Mouse (Mus musculus): Measurements from ENCODE around the gene Gm20388.

DNA sequence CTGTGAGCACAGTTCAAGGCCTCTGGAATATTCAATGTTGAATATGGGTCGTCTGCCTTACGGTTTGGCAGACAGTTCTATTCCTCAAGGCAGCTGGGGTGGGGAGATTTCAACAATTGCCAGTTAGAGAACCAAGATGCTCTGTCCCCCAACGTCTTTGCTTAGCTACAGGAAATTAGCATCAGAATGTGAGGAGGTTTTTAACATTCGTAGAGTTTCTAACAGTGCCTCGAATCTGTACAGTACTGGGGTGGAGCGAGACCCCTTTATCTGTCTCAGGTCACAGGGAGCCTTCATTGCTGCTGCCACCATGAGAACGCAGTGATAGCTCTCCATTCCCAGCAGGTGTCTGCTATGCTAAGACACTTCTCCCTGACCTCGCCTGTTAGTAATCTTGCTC lies 3465.5 kb downstream of the Gm20388 start:
- no peak for TF ChIP-seq ZNF384 (IDR thresholded peaks at IDR 0.05; ENCODE audit: low read depth, low read length)
- no peak for TF ChIP-seq HCFC1 (IDR thresholded peaks at IDR 0.05; ENCODE audit: borderline replicate concordance, insufficient read depth, low read length)
- no peak for TF ChIP-seq CHD2 (IDR thresholded peaks at IDR 0.05; ENCODE audit: low read depth, low read length)
- no peak for TF ChIP-seq ZC3H11A (IDR thresholded peaks at IDR 0.05; ENCODE audit: borderline replicate concordance, low read depth, low read length)
- no peak for TF ChIP-seq MAFK (IDR thresholded peaks at IDR 0.05; ENCODE audit: insufficient read depth, low read depth, low read length)
